Mouse (Mus musculus): ENCODE data around the gene Ctnnd2.

- TF ChIP-seq CTCF (IDR thresholded peaks at IDR 0.05; ENCODE audit: low read depth) (no peak), EP300 (IDR thresholded peaks at IDR 0.05; ENCODE audit: low read depth) (no peak)
Measured at GRCm38 (mm10) chr15:30240881-30241280, 68.5 kb downstream of the Ctnnd2 start.

All from heart, postnatal 0 days (tissue).